Mouse (Mus musculus): ENCODE data around the gene Itgae. TPM values are rescaled to one million over a fixed set of nuclear protein-coding genes. Genes with fewer than 3 reads are reported as not detected.

Itgae gene
- total RNA-seq, 2 experiments from 2014 or later, result 0.20 TPM; not detected in 1

DNA sequence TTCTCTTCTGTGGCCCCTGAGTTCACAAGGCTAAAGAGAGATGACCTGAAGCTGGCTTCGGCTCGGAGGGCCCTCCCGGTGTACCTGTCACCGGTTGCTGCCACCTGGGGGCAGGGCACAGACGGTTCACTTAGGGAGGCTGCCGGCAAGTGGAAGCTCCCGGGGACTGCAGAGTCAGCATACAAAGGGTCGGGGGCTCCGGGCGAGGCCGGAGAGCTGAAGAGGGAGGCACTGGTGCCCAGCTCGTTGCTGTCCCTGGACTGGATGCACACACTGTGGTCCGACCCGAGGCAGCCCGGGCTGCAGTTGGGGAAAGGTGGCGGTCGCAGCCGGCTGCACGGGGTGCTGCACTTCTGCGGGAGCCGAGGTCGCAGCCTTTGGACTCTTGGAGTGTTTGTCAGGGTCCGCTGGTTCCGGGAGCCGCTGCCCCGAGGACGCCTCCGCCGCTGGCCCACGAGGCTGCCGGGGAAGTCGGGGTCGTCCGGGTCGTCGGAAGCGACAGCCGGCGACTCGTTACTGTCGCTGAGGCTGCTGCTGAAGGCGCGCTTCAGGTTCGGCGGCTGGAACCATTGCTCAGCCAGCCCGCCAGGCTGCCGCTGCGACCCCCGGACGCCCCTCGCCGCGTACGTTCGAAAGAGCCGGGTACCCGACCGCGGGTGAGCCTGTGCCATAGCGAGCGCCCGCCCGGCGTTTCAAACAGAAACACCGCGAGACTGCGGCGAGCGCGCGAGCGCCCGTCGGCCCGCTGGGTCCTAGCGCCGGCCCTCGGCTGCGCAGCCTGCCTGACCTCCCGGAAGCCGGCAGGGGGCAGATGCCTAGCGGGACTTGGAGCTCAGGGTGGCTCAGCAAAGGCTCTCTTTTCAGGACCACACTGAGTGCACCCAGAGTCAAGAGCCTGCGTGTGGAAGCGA, 47.5 kb downstream of the Itgae start, which contains the start of gene Haspin:
Haspin (minus strand) TSS at position 704 of the 911 bp plus-strand sequence.
- intact Hi-C loops (cut with DNase I), result loop anchor here (2.0 to 5.0 kb wide), 4 partner anchors 21 to 1234 kb away; partner anchors contain the start of genes Emc6 and Tax1bp3
- DNase-seq, result peak; percentile 94 to 97

DNA sequence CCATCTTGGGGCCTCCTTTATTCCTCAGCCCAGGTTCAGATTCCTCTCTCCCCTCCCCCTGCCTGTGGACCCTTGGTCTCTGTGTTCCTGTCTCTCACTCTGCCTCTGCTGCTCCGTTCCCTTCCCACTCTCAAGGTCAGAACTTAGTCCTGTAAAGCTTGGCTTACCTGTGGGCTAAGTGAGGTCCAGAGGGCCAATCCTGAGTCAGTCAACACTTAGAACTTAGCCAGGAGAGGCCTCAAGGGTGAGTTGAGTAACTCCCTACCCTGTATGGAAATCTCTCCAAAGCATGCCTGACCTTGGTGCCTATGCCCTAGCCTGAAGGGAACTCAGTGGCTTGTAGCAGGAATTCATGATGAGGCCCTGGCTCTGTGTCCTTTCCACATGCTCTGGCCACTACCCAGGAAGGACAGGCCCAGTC, 53.9 kb downstream of the Itgae start:
- intact Hi-C loops (cut with DNase I), result no loop called here
- DNase-seq, result peak in 1 of 2 experiments; percentile 14

DNA sequence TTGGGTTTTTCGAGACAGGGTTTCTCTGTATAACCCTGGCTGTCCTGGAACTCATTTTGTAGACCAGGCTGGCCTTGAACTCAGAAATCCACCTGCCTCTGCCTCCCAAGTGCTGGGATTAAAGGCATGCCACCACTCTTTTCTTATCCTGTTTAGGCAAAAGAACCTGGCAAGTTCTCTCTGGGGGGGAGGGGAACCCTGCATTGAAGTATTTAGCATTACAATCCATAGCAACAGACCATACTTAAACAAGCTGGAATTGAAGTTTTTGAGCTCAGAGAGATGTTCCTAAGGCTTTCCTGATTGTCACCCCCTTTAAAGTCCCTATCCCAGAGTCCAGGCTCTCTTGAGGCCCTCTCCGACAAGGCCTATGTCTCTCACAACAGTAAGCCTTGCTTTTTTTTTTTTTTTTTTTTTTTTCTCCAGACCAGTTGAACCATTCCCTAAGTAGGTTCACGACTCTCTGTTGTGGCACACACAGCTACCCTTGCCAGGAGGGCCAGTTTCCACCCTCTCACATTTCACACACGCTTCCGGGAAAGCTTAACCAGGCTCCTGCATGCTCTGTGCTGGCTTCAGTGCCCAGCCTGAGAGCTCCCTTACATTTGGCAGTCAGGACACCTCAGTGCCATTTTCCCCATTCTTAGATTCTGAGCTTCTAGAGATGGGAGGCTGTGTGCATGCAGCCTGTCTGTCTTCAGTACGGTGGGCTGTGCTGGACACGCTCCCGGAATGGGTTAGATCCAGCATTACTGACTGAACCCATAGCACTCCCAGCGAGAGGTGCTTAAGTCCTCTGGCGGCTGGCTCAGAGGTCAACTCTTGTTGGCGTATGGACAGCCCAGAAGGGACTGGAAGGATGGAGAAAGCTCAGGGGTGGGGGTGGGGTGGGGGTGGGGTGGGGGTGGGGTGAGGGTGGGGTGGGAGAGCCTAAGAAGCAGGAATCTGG, 55.9 kb downstream of the Itgae start:
- intact Hi-C loops (cut with DNase I), result no loop called here
- DNase-seq, result no peak

DNA sequence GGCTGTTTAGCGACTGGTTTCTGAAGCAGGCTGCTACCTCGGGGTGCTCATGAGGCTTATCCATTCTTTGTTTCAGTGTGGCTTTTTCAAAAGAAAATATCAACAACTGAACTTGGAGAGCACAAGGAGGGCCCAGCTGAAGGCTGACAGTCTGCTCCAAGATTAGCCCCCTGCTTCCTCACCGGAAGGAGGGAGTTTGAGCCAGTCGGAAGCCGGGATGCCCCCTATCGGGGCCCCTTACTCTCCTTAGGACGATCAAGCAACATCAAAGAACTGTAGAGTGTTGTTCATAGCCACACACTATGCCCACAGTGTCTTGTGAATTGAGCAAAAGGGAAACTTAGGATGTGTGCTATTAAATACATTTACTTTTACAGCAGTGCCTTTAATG, 56.6 kb downstream of the Itgae start:
- no peak for DNase-seq
- intact Hi-C loops (cut with DNase I), result no loop called here

DNA sequence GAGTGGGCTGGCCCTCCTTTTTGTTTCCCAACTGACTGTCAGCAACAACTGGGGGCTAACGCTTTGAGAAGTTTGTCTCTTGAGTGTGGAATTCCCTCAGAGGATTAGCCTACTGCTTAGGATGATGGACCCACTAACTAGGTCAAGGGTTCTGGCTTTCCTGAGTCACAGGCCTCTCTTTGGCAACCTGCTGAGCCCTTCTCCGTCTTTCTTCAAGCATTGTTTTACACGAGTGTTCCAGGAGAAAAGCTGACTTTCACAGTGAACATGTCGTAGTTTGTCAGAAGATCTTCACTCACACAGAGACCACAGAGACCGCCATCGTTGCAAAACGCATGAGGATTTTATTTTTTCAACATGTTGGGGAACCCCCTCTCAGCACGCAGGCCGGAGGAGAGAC, 57.8 kb downstream of the Itgae start:
- intact Hi-C loops (cut with DNase I), result no loop called here

DNA sequence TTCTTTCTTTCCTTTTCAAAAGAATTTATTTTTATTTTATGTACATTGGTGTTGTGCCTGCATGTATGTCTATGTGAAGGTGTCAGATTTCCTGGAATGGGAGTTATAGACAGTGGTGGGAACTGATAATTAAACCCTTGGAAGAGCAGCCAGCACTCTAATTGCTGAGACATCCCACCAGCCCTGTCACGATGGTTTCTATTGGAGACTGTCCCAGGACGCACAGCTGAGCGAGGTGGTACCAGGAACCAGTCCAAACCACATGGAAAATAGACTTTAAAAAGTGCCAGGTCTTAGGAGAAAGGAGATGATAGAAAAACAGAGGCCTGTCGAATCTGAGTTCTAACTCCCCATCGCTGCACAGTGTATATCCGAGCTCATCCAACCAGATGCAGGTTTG, 64.7 kb downstream of the Itgae start:
- no peak for DNase-seq
- intact Hi-C loops (cut with DNase I), result no loop called here

More for the DNA sequence above, 57.8 kb downstream of the Itgae start:
- no peak for DNase-seq

DNA sequence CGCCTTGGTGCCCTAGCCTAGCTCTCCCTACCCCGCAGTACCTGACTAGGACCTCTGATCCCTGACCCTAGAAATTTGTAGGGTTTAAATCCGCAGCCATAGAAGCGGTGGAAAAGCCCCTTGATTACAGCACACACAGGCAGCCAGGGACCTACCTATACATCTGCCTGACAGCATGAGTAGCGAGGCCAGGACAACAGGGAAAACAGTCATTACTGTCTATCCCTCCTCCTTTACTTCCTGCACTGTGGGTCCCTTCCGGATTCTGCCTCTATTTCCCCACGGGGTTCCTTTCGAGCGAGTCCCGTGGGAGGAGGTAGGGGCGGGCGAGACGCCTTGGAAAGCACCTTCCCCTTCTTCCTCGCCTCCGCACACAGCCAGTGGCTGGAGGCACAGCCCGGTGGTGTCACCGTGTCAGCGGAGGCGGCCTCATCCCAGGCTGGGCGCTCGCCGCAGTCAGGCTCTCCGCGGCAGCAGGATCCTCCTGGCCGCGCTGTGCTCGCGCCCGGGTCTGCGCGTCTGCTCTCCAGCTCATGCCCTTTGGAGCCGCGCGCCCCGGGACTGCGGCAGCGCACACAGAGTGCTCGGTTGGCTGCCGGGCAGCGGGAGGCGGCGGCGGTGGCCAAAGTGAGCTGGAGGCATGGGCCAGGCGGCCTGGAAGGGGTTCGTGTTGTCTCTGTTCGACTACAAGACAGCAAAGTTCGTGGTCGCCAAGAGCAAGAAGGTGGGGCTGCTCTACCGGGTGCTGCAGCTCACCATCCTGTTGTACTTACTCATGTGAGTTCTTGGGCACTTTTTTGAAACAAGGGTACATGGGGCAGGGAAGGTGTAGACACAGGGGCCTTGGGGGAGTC, 69.8 kb downstream of the Itgae start, which contains the start of gene P2rx5:
P2rx5 (plus strand) TSS at position 465 of the 854 bp plus-strand sequence.
- DNase-seq, result peak; percentile 67 to 68
- intact Hi-C loops (cut with DNase I), result loop anchor here (2.0 kb wide), 1 partner anchor 21 kb away; the partner anchor contains the start of gene Haspin

DNA sequence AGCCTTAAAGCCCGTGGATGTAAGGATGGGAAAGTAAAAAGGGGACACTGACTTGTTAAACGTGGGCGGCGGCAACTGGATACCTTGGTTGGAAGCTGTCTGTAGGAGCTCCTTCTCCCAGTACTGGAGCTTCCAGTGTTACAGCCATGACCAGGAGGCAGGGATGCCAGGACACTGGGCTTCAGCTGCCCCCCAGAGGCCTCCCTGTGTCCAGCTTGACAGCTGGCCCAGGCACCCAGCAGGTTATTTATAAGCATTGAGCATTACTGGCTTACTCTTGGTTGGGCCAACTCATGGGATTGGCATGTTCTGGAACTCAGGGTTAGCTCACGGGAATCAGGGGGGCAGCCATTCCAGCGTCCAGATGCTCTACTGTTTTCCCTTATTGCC, 70.4 kb downstream of the Itgae start:
- intact Hi-C loops (cut with DNase I), result no loop called here
- peak; percentile 52 to 67 for DNase-seq

DNA sequence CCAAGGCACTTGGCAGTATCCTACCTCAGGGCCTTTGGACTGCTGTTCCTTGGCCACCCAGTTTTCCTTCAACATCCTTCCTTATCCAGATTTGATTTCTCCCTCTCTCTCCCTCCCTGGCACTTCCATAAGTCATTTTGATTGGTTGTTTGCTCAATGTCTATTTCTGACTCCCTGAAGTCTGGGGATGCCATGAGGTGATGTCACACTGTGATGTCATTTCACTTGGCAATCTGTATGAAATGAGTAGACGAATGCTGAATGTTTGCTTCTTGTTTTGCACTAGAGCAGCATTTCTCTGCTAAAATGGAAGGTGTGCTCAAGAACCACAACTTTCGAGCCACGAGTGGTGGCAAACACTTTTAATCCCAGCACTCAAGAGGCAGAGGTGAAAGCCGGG, 71.2 kb downstream of the Itgae start:
- no peak for DNase-seq
- intact Hi-C loops (cut with DNase I), result no loop called here

DNA sequence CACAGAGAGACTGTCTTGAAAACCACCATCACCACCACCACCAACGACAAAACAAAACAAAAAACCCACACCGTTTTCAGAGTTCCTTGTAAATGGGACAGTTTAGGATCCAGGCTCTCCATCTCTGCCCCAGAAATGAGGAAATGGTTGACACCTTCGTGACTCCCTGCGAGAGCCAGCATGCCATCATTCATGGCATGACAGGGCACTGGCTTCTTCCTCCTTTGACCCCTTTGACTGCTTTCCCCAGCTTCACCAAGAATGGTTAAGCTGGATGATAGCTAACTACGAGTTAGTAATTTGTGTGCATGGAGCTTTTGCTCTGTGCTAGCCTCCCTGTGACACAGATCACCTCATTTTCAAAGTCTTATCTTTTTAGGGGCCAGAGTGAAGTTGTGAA, 71.9 kb downstream of the Itgae start:
- DNase-seq, result no peak
- intact Hi-C loops (cut with DNase I), result no loop called here

DNA sequence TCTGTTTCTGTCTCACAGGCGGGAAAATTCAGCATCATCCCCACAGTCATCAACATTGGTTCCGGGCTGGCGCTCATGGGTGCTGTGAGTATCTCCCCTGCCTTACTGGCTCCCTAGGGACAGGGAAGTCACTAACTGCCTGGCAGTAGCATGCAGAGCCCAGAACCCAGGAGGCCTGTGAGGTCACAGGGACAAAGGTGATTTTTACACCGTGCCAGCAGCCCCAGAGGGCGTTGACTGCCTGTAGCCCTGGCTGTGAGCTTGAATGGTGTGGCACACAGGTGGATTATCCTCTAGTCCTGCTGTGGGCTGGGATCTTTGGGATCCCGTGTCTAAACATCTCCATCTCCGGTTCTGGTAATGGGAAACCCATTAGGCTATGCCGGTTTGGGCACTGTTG, 77.7 kb downstream of the Itgae start:
- no peak for DNase-seq
- intact Hi-C loops (cut with DNase I), result no loop called here

DNA sequence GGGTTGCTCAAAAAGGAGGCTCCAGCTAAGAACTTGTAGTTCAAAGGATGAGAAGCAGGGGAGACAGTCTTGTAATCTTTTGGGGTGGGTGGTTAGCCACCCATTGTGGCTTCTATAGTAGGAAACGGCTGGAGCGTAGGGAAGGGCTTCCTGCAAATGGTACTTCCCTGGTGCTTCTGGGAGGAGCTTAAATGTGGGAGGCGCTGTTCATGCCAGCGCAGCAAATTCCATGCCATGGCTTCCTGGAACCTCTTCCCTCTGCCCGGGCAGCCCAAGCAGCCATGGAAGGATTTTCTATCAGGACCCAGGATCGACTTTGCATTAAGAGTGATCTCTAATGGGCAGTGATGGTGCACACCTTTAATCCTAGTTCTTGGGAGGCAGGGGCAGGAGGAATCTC, 78.2 kb downstream of the Itgae start:
- intact Hi-C loops (cut with DNase I), result no loop called here
- DNase-seq, result no peak

DNA sequence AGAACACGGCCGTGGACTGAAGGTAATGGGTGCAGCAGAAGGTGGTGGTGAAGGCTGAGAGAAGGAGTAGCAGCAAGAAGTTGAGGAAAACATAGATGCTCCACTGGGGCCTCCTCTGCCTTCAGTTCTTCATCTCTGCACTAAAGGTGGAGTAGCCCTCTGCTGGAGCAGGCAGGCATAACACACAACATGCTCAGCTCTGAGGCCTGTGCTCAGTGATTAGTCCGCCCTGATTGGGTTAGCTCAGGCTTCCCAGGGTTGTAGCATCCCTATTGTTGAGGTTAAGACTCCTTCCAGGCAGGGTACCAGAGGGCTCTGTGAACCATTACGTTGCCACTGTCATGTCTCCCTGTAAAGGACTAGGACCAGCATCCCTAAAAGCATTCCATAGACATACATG, 78.8 kb downstream of the Itgae start:
- DNase-seq, result peak; percentile 54 to 74
- intact Hi-C loops (cut with DNase I), result no loop called here

DNA sequence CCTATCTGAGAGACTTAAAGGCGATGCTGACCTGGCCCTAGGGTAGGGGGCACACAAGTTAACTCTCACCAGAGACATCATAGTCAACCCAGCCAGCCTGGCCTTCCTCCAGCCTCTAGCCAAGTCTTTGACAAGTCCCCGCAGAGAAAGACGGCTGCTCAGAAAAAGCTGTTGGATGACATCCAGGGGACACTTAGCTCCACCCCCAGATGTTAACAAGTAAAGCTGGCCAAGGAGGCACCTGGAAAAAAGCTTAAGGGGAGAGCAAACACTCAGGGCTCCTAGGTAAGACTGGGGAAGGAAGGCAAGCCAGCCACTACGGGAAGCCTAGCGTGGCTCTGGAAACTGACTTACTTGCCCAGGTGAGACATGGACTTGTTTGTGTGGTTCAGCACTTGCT, 81.8 kb downstream of the Itgae start:
- intact Hi-C loops (cut with DNase I), result no loop called here
- peak; percentile 62 to 63 for DNase-seq

DNA sequence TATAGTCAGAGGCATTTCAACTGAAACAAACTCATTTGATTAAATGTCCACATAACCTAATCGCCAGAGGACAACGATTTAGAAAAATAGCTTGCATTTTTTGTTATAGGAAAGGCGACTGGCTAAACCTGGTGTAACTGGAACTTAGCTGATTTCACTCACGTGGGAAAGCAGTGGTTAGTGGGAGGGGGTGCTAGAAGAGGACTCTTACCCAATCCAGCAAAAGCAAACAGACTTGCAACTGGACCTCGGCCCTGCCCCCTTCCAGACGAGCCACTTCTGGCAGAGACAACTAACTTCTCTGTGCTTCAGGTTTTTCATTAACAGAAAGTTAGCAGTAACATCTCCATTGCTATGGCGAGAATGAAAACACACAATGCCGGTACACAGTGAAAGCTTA, 85.2 kb downstream of the Itgae start:
- intact Hi-C loops (cut with DNase I), result loop anchor here (5.0 kb wide), 1 partner anchor 38 kb away; the partner anchor contains the start of gene Haspin
- no peak for DNase-seq

DNA sequence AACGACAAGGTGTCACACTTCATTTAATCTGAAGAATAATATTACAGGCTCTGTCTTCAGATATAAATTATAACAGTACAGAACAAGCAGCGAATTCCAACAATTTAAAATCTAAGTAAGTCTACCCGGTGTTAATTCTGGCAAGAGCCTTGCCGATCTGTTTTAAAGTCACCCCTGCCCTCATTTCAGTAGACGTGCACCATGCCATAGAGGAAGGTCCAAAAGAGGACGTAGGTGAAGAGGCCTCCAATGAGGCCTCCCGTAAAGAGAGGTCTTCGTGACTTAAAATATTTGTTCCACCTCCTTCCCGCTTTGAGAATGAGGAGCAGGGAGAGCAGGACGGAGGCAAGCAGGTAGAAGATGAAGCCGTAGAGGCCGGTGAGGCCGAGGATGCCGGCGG, 85.8 kb downstream of the Itgae start:
- DNase-seq, result no peak
- intact Hi-C loops (cut with DNase I), result loop anchor here (5.0 kb wide), 1 partner anchor 39 kb away; the partner anchor contains the start of gene Haspin

DNA sequence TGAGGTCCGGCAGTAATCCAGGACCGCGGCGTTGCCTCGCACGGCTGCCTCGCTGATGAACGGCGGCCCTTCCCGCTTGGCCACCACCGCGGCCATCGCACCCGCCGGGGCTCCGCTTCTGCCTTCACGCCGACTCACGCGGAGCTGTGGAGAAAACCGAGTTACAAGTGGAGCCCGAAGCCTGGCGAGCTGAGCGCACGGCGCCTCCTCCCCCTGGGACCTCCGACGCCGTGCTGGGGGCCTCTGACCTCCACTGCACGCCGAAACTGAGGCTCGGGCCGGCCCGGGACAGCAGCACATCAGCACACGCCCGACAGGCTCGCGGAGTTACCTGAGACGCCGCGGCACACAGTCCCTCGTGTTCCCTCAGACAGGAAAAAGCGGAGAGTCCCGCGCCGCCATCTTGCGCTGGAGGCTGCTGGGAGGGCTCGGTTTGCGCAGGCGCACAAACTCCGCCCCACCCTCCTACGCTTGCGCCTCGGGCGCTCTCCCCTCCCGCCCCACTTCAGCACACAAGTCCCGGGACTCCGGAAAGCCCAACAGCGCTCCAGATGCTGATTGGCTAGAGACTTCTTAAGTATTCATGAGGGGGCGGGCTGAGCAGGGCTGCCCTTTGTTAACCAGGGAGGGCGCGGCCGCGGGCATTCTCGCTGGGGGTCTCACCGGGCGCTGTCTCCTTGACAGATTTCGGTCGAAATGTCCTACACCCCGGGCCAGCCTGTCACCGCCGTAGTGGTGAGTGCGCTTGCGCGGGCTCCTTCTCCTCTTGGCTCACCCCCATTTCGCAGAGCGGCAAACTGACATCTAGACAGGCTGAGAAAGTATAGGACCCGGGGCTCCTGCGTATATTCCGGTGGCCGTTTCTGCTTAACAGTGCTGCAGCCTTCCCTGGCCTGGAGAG, 86.5 kb downstream of the Itgae start, which contains the start of the genes Emc6 and Tax1bp3:
Emc6 (minus strand) TSS at position 430 of the 901 bp plus-strand sequence.
Tax1bp3 (plus strand) TSS at position 476 of the 901 bp plus-strand sequence.
- DNase-seq, result peak; percentile 97 to 98
- intact Hi-C loops (cut with DNase I), result loop anchor here (5.0 kb wide), 1 partner anchor 40 kb away; the partner anchor contains the start of gene Haspin

DNA sequence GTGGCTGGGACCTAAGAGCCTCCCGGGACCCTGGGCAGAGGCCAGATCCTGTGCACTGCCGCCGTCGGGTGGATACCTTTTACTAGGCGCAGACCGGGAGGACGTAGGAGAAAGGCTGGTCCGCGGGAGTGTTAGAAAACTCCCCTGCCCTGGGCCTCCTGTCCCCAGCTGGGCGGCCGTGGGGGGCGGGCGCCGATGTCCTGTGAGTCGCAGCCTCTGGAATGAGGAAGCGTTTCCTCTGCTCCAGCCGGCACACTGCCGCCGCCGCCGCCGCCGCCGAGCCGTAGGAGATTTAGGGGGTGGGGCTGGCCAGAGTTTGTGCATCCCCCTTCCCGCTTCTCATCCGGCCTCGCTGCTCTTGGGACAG, 87.1 kb downstream of the Itgae start:
- intact Hi-C loops (cut with DNase I), result loop anchor here (5.0 kb wide), 1 partner anchor 40 kb away; the partner anchor contains the start of gene Haspin
- DNase-seq, result peak; percentile 88 to 90
